Mouse (Mus musculus): ENCODE measurements around the gene Hmgcl.

GRCm38 (mm10) chr4:135970585-135970984, 24.3 kb downstream of the Hmgcl start:
- TF ChIP-seq CTCF (IDR thresholded peaks at IDR 0.05; ENCODE audit: extremely low read depth, insufficient read depth, insufficient read length, insufficient replicate concordance): no peak
- TF ChIP-seq POLR2A (IDR thresholded peaks at IDR 0.05; ENCODE audit: low read depth, low read length): no peak
